Mouse (Mus musculus) spleen, adult 18-20 months (tissue): ENCODE data around the gene 6030468B19Rik.
"Not testable (repeated sequence)": the region's sequence is repeated elsewhere in the genome, so short reads cannot be mapped to it uniquely, and the experiment has no call there.

ENCODE experiments used
- DNase-seq, 2 experiments: peaks; one replicate each; pipeline ENCODE4 v3.0.0; 2022; ENCODE audit warnings: mixed read lengths in 2 of 2

6030468B19Rik gene

DNA sequence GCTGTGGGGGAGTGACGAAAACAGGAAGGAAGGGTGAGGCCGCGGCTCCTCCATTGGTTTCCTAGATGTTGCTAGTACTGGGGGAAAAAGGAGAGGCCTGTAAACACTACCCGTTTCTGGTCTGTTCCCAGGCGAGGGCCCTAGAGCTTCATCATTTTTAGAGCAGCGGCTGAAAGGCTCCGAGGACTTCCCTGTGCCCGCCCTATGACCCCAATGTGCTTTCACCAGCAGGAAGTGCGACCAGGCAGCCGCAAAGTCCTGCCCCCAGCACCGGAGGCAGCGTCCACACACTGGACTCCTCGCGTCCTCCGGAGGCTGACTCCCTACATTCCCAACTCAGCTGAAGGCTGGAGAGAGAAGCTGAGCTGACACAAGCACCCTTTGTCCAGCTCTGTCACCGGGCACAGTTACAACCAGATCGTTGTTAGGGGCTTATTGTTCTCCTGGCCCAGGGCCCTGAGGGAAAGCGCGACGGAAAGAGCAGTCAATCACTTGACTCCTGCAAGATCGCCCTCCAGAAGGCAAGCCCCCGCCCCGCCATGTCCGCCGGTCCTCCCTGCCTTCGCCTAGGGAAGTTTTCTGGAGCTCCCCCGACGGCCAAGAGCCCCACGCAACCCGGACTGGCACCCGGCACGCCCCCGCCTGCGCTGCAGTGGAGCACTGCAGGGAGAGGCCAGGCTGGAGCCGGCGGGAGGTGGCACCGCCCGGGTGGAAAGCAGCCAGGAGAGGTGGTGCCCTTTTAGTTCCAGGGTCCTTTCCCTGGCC, 17.8 kb upstream of the 6030468B19Rik start:
- peak; percentile 61 to 62 for DNase-seq

DNA sequence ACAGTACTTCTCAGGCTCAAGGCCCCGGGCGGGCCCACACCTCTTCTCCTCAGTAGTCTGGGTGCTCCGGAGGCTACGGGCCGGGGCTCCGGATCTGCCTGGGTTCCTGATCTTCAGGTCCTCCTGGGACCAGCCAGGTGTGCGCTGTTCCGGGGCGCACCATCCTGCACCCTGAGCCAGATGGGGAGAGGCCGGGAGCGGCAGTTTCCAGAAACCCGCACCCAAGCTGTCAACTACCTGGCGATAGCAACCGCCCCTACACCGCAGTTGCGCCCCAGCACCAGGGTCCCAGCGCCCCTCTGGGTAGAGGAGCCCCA, 17.3 kb upstream of the 6030468B19Rik start:
- DNase-seq: no peak

DNA sequence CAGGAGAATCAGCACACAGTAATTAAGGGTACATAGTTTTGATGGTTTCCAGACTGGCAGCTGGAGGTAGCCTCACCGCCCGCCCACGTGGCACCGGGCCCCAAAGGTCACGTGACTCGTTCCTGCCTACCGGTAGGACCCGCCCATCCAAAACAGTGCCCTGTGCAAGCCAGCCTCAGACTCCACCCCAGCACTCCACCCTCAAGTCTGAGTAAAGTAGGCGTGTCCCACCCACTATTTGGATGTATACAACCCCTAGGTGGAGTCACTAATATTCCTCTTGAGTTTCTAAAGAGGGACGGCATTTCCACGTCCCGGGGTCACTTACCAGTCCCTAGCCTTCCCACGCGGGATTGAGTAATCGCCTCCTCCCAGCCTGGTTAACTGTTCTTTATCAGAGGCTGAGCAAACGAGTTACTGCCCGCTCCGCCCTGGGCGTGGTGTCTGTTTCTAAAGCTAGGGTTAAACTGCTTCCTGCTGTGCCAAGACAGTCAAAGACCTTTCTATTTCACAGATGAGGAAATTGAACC, 16.8 kb upstream of the 6030468B19Rik start:
- peak; percentile 84 to 91 for DNase-seq

DNA sequence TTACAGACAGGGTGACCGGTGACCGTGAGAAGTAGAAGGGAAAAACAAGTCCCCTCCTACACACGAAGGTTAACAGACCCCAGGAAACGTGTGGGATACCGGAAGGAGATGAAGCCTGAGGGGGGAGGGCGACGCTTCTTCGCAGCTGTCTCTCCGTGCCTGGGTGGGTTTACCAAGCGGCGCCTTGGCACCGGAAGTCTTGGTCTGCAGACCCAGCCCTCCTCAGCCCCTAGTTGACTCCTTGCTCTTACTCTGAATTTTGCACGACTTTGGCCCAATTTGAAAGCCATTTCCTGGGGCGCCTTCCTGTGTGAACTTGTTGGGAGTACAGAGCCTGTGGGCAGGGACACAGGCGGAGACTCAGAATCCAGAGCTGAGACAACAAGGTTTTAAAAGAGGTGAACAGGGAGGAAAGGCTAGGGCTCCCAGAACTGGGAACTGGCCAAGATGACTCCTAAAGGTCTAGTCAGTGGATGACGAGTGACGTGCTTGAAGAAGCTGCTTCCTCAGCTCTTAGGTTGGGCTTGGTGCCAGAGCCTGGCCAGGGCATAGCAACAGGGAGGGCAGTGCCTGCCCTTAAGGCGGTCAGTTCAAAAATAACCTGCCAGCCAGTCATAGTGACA, 16.1 kb upstream of the 6030468B19Rik start:
- peak; percentile 63 for DNase-seq

DNA sequence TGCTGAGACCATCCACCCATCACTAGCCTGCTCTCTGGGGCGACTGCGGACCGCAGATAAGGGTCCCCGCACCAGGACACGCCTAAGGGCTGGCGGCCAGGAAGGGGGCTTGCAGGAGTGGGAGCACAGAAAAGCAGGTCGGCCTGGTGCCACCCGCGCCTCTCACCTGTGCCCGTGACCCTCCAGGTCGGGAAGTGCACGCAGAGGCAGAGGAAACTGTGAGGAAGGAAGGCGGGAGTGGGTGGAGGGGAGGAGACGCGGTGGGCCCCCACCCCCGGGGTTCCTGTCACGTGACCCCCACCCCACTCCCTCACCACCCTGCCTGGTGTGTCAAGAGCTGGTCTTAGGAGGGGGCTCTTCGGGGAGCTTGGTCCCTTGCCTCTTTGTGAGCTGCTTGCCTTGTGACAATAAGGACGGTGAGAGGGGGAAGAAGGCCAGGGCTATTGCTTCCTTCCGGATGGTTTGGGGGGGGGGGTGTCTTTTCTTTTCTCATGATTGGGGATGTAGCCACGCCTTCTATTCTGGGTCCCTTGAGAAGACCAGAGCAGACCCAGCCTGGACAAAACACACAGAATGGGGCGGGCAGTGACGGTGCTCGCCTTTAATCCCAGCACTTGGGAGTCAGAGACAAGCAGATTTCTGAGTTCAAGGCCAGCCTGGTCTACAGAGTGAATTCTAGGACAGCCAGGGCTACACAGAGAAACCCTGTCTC, 15.3 kb upstream of the 6030468B19Rik start, which contains the start of the genes Tmc8 and Tmc6:
Gene Tmc8 (plus strand): TSS at position 84 of the 712 bp plus-strand sequence.
Gene Tmc6 (minus strand): TSS at position 206 of the 712 bp plus-strand sequence.
- peak; percentile 81 to 84 for DNase-seq

DNA sequence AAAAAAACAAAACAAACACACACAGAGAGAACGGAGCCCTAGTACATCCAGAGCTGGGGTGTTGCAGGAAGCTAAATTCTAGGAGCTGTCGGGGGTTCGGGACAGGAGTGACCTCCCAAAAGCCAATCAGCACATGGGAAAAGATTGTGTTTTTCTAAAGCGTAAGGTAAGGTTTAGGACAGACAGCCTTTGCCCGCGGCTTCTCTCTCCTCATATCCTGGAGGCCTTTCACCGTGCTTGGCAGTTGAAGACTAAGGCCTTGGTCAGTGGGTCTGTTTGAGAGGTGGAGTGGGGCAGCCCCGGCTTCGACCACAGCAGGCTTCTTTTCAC, 14.8 kb upstream of the 6030468B19Rik start:
- DNase-seq: no peak

DNA sequence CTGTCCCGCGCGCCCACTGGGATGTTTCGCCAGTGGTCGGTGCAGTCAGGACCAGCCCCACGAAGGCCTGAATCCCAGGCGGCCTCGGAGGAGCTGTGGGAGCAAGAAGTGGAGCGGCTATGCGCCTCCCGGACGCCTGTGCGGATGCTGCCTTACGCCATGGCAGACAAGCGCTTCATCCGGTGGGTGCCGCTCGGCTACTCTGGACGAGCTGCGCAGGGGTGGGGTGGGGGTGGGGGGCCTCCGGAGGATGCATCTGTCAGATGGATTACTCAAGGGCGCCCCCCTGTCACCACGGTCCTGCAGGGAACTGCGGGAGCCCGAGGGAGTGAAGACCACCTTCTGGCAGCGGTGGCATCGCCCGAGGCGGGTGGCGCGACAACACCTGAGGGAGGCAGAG, 14.4 kb upstream of the 6030468B19Rik start:
- peak; percentile 74 to 78 for DNase-seq

DNA sequence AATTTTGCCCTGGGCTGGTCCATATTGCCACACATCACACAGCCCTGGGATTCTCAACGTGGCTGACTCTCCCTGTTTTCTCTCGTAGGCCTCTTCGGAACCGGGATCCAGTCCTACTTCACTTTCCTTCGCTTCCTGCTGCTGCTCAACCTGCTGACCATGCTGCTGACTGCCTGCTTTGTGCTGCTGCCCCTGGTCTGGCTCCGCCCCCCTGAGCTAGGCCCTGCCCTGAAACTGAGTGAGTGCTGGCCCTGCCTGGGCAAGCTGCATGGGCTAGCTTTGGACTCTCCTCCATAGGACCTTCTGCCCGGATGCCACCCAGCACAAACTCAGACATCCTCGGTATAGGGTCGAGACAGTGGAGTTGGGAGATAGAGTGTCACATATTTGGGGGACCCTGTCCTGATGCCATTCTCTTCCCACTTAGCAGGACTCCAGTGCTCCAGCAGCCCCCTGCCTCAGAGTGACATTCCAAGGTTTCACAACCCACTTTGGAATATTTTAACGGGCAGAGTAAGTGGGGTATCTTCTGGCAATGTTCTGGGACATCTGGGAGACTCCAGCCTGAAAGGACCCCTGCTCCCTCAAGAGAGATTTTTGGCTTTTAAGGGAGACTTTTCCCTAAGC, 13.7 kb upstream of the 6030468B19Rik start:
- peak; percentile 43 to 52 for DNase-seq

DNA sequence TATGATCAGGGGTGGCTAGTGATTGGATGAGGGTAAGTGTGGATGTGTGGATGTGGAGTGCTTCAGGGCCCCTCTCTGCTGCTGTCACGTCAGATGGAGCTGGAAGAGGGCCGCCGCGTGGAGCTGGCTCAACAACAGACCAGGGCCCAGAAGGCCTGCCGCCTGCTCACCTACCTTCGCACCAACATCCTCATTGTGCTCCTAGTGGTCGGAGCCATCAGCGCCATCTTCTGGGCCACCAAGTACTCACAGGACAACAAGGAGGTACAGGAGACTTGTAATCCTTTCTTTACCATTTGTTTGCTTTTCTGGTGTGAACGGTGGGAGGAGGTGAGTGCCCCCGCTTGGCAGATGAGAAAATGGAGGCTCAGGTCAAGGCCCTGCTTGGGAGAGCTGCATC, 11.2 kb upstream of the 6030468B19Rik start:
- peak; percentile 64 to 72 for DNase-seq

DNA sequence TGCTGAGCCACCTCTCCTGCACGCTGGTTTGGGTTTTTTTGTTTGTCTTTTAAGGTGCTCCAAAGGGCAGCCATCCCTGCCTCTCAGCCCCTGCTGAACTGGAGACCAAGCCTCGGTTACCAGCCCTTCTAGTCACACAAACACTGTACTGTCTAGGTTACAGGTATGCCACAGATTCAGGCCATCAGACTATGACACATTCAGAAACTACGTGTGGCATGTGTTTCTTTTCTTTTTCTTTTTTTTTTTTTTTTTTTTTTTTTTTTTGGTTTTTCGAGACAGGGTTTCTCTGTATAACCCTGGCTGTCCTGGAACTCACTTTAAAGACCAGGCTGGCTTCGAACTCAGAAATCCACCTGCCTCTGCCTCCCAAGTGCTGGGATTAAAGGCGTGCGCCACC, 9.0 kb upstream of the 6030468B19Rik start:
- not testable (repeated sequence) for DNase-seq

DNA sequence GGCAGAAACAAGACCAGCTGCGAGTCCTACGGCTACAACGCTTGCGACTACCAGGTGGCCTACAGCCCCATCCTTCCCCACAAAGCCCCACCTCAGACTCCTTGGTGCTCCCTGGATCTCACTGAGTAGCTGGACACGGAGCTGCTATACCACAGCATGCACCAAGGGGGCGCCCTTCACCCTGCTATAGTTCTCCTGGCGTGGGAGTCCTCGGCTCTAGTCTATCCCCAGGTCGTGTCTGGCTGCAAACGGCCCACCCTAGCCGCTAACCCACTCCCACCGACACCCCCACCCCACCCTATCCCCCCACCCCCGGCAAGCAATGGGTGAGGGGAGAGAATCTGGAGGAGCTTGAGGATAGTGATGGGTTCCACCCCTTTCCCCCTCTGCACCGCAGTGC, 7.2 kb upstream of the 6030468B19Rik start:
- DNase-seq: peak; percentile 64 to 76

DNA sequence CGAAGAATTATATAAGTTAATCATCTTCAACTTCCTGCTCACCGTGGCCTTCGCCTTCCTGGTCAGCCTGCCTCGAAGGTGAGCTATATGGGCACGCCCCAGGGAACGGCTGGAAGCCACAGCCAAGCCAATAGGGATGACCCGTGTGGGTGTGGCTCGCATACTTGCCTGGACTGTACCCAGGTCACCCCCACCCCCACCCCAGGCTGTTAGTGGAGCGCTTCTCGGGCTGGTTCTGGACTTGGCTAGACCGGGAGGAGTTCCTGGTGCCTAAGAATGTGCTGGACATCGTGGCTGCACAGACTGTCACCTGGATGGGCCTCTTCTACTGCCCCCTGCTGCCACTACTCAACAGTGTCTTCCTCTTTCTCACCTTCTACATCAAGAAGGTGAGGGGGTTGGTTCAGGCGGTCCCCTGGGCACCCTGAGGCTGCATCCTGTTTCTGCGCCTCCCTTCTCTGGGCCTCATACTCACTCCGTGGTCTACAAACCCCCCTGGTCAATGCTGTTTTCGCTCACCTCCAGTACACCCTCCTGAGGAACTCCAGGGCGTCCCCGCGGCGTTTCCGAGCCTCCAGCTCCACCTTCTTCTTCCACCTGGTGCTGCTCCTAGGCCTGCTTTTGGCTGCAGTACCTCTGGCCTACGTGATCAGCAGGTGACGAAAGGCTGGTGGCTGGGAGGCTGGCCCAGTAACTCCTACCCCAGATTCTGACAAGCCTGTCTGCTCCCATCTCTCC, 6.6 kb upstream of the 6030468B19Rik start:
- DNase-seq: peak in 1 of 2 experiments; percentile 55

DNA sequence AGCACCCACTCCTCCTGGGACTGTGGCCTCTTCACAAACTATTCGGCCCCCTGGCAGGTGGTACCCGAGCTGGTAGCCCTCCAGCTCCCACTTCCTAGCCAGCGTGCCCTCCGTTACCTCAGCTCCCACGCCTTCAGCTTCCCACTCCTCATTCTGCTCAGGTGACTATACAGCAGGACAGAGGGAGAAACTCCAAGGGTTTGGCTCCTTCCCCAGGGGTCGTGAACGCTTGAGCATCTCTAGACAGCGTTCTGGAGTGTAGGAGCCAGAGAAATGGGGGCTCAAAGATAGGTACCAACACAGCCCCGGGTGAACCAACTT, 6.1 kb upstream of the 6030468B19Rik start:
- DNase-seq: no peak

DNA sequence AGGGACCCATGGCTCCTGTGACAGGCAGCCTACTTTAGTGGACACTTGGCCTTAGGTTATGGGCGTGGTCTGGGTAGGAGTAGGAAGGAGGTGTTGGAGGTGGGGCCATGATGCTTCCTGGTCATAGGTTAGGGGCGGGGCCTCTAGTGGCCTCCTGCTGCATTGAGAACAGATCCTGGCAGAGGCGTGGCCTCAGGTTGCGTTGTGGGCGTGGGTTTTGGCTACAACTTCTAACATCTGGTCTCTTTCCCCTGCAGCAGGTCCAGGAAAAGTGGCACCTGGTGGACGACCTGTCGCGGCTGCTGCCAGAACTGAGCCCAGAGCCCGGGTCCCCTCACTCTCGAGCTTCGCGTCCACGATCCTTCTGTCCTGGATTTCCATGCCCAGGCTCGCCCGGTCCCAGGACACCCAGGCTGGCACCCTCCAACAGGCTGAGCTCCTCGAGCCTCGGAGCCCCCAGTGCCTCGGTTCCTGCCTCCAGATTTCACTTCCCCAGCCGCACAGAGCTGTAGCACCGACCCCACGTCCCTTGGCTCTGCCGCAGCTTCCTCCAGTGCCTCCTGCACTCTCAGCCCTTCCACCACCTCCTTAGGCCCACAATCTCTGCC, 5.1 kb upstream of the 6030468B19Rik start:
- peak; percentile 75 to 77 for DNase-seq

DNA sequence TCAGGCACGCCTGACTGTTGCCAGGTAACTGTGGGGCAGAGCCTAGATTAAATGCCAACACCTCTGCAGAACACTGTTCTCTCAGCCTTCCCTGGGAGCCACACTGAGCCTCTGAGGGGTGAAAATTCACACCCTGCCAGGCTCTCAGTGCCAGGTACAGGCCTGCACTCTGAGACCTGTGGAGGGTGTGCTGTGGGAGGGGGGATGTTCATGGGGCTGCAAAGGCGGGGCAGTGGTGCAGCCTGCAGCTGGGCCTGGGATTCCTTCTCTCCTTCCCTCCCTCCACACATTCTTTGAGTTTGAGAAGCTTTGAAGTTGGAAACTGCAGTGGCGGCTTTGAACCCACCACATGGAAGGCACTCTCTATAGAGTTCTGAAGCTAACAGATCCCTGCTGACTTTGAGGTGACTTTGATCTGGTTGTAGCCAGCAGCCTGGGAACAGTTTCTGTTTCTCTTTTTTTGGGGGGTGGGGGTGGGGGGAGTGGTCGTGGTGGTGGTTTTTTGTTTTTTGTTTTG, 3.4 kb upstream of the 6030468B19Rik start:
- no peak for DNase-seq

DNA sequence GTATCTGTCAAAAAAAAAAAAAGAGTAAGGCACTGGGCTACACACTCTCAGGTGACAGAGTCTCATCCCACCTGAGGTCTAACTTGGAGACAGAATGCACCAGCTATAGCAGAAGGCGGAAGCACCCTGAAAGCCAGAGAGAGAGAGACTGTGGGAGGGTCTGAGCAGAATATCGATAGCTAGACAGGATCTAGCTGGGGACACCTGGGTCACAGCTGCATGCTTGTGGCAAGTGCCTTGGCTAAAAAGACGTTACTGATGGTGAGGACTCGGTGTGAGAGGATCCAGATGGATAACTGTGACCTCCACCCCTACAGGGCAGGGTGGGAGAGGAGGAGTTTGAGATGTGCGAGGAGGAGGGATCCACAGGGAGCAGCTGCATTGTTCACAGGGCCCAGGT, 506 bp upstream of the 6030468B19Rik start:
- no peak for DNase-seq

DNA sequence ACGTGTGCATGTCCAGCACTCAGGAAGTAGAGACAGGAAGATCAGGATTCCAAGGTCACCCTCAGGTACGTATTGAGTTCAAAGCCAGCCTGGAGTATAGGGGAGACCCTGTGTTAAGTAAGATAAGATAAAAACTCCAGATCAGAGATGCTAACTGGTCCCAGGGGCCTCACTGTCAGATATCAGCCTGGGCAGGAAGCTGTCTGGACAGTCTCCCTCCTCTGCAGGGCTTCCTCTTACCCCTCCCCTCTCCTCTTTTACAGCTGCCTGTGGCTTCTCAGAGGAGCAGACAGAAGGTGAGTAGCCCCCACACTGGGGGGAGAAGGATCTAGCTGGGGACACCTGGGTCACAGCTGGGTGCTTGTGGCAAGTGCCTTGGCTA, 691 bp downstream of the 6030468B19Rik start:
- DNase-seq: no peak

DNA sequence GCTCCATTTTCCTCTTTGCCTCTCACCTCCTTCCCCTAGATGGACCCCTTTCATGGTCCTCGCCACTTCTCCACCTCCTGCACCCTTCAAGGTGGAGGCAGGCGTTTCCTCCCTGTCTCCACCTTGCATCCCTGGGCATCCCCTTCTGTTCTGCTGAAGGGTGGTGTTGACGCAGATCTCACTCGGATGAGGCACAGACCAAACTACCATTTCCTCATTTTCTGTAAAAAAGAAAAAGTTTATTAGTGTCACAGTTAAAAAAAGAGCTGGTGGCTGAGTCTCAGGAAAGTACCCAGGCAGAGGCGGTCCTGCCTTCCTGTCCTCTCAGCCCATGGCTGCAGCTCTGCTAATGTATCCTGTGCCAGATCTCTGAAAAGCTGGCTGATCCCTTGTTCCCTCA, 1.7 kb downstream of the 6030468B19Rik start:
- DNase-seq: no peak

DNA sequence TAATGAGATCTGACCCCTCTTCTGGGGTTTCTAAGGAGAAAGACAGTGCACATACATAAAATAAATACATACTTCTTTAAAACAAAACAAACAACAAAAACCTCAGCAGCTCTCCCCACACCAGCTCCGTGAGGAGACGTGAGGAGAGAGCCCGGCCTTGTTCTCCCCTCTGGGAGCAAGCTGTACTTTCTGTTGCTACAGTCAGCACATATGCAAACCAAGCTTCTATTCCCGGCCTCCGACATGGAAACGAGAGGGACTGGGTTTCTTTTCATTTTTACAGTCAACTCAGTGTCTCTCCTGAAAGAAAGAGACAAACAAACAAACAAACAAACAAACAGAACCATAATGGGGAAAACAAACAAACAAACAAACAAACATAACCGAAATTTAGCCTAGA, 2.6 kb downstream of the 6030468B19Rik start:
- DNase-seq: no peak

DNA sequence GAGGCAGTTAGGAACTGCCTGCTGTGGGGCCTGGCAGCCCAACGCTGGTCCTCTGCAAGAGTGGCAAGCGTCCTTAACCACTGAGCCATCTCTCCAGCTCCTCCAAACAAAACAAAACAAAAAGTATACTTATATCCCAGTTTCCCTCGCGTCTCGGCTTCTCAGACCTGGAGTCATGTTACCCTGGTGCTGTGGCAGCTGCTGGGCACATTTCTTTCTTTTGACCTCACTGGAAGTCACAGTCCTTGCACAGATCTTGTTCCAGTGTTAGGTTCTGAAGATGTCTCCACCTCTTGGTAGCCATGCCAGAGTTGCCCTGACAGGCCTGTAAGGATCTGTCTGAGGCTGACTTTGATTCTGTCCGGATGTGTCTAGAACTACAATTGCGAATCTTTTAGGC, 4.2 kb downstream of the 6030468B19Rik start:
- DNase-seq: no peak

DNA sequence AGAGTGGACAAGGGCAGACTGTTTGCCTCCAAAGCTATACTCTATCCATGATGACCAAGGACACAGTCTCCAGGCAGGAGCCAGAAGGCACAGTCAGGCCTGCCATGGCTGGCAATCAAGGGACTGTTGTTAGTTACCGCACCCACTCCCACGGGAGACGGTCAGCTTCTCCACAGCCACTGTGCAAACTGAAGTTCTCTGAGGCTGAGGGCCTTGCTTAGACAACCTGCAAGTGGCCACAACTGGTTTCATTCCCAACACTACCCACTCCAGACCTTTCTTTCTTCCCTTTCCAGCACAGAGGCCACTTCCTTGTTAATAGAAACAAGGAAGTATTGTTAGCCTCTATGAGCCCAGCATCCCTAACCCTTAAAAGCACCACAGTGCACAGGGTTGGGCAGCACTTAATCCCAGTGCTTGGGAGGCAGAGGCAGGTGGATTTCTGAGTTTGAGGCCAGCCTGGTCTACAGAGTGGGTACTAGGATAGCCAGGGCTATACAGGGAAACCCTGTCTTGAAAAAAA, 5.8 kb downstream of the 6030468B19Rik start:
- no peak for DNase-seq

DNA sequence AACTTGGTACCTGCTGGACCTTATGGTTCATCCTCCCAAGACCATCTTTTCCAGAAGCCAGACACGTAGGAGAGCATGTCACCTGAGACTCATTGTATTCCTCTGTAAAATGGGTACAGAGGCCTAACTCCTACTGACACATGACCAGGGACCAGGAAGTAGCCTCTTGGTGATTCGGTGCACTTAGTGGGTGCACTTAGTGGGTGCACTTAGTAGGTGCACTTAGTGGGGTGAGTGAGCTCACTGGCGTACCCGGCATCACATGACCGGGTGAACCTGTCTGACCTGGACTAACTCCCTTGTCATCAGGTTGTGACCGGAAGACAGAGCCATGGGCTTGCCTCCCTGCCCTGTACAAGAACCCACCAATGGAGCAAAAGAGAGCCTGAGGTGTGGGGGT, 9.3 kb downstream of the 6030468B19Rik start:
- no peak for DNase-seq
